Mouse (Mus musculus) thymus, postnatal 4 days (tissue): Measurements from ENCODE around the gene Ndufs2.
"Not testable (repeated sequence)": the region's sequence is repeated elsewhere in the genome, so short reads cannot be mapped to it uniquely, and the experiment has no call there.

Experiments
- DNase-seq: peaks from one replicate; pipeline ENCODE4 v3.0.0; 2021

Gene Ndufs2

GRCm38 (mm10) chr1:171251594-171252324, 571 bp upstream of the Ndufs2 start:
- peak; percentile 42 for DNase-seq

GRCm38 (mm10) chr1:171249913-171250600, 1.1 kb downstream of the Ndufs2 start, which contains the start of gene Adamts4:
Gene Adamts4 (plus strand): TSS chr1:171250421.
- no peak for DNase-seq

- DNase-seq: no peak
Measured at GRCm38 (mm10) chr1:171248386-171249226, 2.6 kb downstream of the Ndufs2 start.

GRCm38 (mm10) chr1:171247916-171248315, 3.3 kb downstream of the Ndufs2 start:
- DNase-seq: no peak

- peak; percentile 57 for DNase-seq
Measured at GRCm38 (mm10) chr1:171247453-171247841, 3.7 kb downstream of the Ndufs2 start.

GRCm38 (mm10) chr1:171246709-171247452, 4.3 kb downstream of the Ndufs2 start:
- DNase-seq: peak; percentile 98

- DNase-seq: no peak
Measured at GRCm38 (mm10) chr1:171245353-171245752, 5.8 kb downstream of the Ndufs2 start.

- DNase-seq: not testable (repeated sequence)
Measured at GRCm38 (mm10) chr1:171241952-171242351, 9.2 kb downstream of the Ndufs2 start.

GRCm38 (mm10) chr1:171240911-171241310, 10.3 kb downstream of the Ndufs2 start:
- no peak for DNase-seq

GRCm38 (mm10) chr1:171239992-171240744, 11.0 kb downstream of the Ndufs2 start:
- no peak for DNase-seq

GRCm38 (mm10) chr1:171238463-171238862, 12.7 kb downstream of the Ndufs2 start:
- peak; percentile 76 for DNase-seq

GRCm38 (mm10) chr1:171237438-171237837, 13.8 kb downstream of the Ndufs2 start:
- no peak for DNase-seq

- DNase-seq: no peak
Measured at GRCm38 (mm10) chr1:171235791-171236190, 15.4 kb downstream of the Ndufs2 start.

GRCm38 (mm10) chr1:171234538-171234937, 16.6 kb downstream of the Ndufs2 start:
- DNase-seq: no peak

- peak; percentile 23 for DNase-seq
Measured at GRCm38 (mm10) chr1:171234126-171234525, 17.1 kb downstream of the Ndufs2 start, which contains the start of gene Fcer1g. Gene Fcer1g (minus strand): TSS chr1:171234365.

GRCm38 (mm10) chr1:171232800-171233730, 18.1 kb downstream of the Ndufs2 start:
- no peak for DNase-seq

GRCm38 (mm10) chr1:171232348-171232747, 18.8 kb downstream of the Ndufs2 start:
- DNase-seq: no peak

GRCm38 (mm10) chr1:171231844-171232243, 19.3 kb downstream of the Ndufs2 start:
- no peak for DNase-seq

- DNase-seq: no peak
Measured at GRCm38 (mm10) chr1:171230215-171230614, 21.0 kb downstream of the Ndufs2 start.

- DNase-seq: no peak
Measured at GRCm38 (mm10) chr1:171229750-171230149, 21.4 kb downstream of the Ndufs2 start.

GRCm38 (mm10) chr1:171227879-171228278, 23.3 kb downstream of the Ndufs2 start:
- DNase-seq: no peak
